Mouse (Mus musculus): Measurements from ENCODE around the gene Ugt1a5.
"Not testable (repeated sequence)": the region's sequence is repeated elsewhere in the genome, so short reads cannot be mapped to it uniquely, and the experiment has no call there.

Gene Ugt1a5

GRCm38 (mm10) chr1:88224029-88224776 lies 58.4 kb downstream of the Ugt1a5 start:
- CTCF ChIA-PET, result no interaction called here

GRCm38 (mm10) chr1:88225301-88225700 lies 59.5 kb downstream of the Ugt1a5 start:
- CTCF ChIA-PET, result not testable (repeated sequence)

GRCm38 (mm10) chr1:88225741-88226140 lies 59.9 kb downstream of the Ugt1a5 start:
- CTCF ChIA-PET, result no interaction called here

GRCm38 (mm10) chr1:88226670-88227379 lies 61.0 kb downstream of the Ugt1a5 start, which contains the start of gene Mroh2a:
TSS of gene Mroh2a (plus strand) at chr1:88226986.
- CTCF ChIA-PET, result no interaction called here

- CTCF ChIA-PET, result no interaction called here
Observed at GRCm38 (mm10) chr1:88227482-88227881, 61.7 kb downstream of the Ugt1a5 start.

GRCm38 (mm10) chr1:88228121-88228520 lies 62.3 kb downstream of the Ugt1a5 start:
- CTCF ChIA-PET, result no interaction called here

GRCm38 (mm10) chr1:88229566-88229965 lies 63.8 kb downstream of the Ugt1a5 start:
- CTCF ChIA-PET, result no interaction called here

- CTCF ChIA-PET, result no interaction called here
Observed at GRCm38 (mm10) chr1:88229986-88230385, 64.2 kb downstream of the Ugt1a5 start.

- CTCF ChIA-PET, result no interaction called here
Observed at GRCm38 (mm10) chr1:88230421-88230820, 64.6 kb downstream of the Ugt1a5 start.

GRCm38 (mm10) chr1:88230981-88231802 lies 65.4 kb downstream of the Ugt1a5 start:
- CTCF ChIA-PET, result interaction anchor here (0.7 kb wide), 1 partner anchor 17 kb away, joined by 3 read pairs; no protein-coding TSS in a partner anchor

- CTCF ChIA-PET, result interaction anchor here (0.7 kb wide), 1 partner anchor 16 kb away, joined by 3 read pairs; no protein-coding TSS in a partner anchor
Observed at GRCm38 (mm10) chr1:88231803-88232499, 66.1 kb downstream of the Ugt1a5 start.

- CTCF ChIA-PET, result no interaction called here
Observed at GRCm38 (mm10) chr1:88232664-88233380, 67.0 kb downstream of the Ugt1a5 start.

GRCm38 (mm10) chr1:88233421-88234247 lies 67.8 kb downstream of the Ugt1a5 start:
- CTCF ChIA-PET, result no interaction called here

GRCm38 (mm10) chr1:88234248-88234610 lies 68.4 kb downstream of the Ugt1a5 start:
- CTCF ChIA-PET, result no interaction called here

- CTCF ChIA-PET, result no interaction called here
Observed at GRCm38 (mm10) chr1:88234646-88235045, 68.8 kb downstream of the Ugt1a5 start.

- CTCF ChIA-PET, result interaction anchor here (0.6 kb wide), 1 partner anchor 49 kb away, joined by 5 read pairs; no protein-coding TSS in a partner anchor
Observed at GRCm38 (mm10) chr1:88235046-88235893, 69.5 kb downstream of the Ugt1a5 start.

- CTCF ChIA-PET, result interaction anchor here (0.6 kb wide), 1 partner anchor 50 kb away, joined by 5 read pairs; no protein-coding TSS in a partner anchor
Observed at GRCm38 (mm10) chr1:88235894-88236415, 70.1 kb downstream of the Ugt1a5 start.

GRCm38 (mm10) chr1:88237311-88237710 lies 71.5 kb downstream of the Ugt1a5 start:
- CTCF ChIA-PET, result no interaction called here

- CTCF ChIA-PET, result no interaction called here
Observed at GRCm38 (mm10) chr1:88238771-88239170, 73.0 kb downstream of the Ugt1a5 start.
